Mouse (Mus musculus) frontal cortex, adult 2 months (tissue): ENCODE data around the gene Camk1d. TPM values are rescaled to one million over a fixed set of nuclear protein-coding genes. Genes with fewer than 3 reads are reported as not detected.
"Not testable (repeated sequence)": the region's sequence is repeated elsewhere in the genome, so short reads cannot be mapped to it uniquely, and the experiment has no call there.

Source experiments
- DNase-seq, 2 experiments: peaks; one replicate each; pipeline ENCODE4 v3.0.0; 2022; ENCODE audit warnings: low spot score in 1 of 2; ENCODE audit errors: extremely low spot score in 1 of 2
- polyA plus RNA-seq: library from polyadenylated mRNA; depleted of rRNA; stranded (reverse); fragments of >200 nt; gene quantifications from 2 replicates; pipeline ENCODE4 v1.2.3, GENCODE M21; 2012

Camk1d gene
- polyA plus RNA-seq, 1 experiment, result 32.6 TPM

GRCm38 (mm10) chr2:5588329-5588982 is 125.9 kb downstream of the Camk1d start:
- no peak for DNase-seq

GRCm38 (mm10) chr2:5584318-5585027 is 129.8 kb downstream of the Camk1d start:
- DNase-seq, result no peak

GRCm38 (mm10) chr2:5579391-5579790 is 134.9 kb downstream of the Camk1d start:
- DNase-seq, result no peak

GRCm38 (mm10) chr2:5577399-5578129 is 136.8 kb downstream of the Camk1d start:
- no peak for DNase-seq

GRCm38 (mm10) chr2:5572314-5573006 is 141.9 kb downstream of the Camk1d start:
- DNase-seq, result no peak

GRCm38 (mm10) chr2:5566611-5567010 is 147.7 kb downstream of the Camk1d start:
- DNase-seq, result no peak

GRCm38 (mm10) chr2:5563685-5564084 is 150.6 kb downstream of the Camk1d start:
- no peak for DNase-seq

GRCm38 (mm10) chr2:5561446-5561845 is 152.9 kb downstream of the Camk1d start:
- DNase-seq, result no peak

GRCm38 (mm10) chr2:5553264-5553663 is 161.1 kb downstream of the Camk1d start:
- DNase-seq, result peak; percentile 27 to 75

- DNase-seq, result no peak
Observed at GRCm38 (mm10) chr2:5551758-5552255, 162.5 kb downstream of the Camk1d start.

- DNase-seq, result no peak
Observed at GRCm38 (mm10) chr2:5549334-5549733, 165.0 kb downstream of the Camk1d start.

- peak; percentile 54 to 59 for DNase-seq
Observed at GRCm38 (mm10) chr2:5548872-5549271, 165.4 kb downstream of the Camk1d start.

GRCm38 (mm10) chr2:5540870-5541269 is 173.4 kb downstream of the Camk1d start:
- peak in 1 of 2 experiments; percentile 49 for DNase-seq

- not testable (repeated sequence) for DNase-seq
Observed at GRCm38 (mm10) chr2:5539894-5540293, 174.4 kb downstream of the Camk1d start.

GRCm38 (mm10) chr2:5533868-5534267 is 180.4 kb downstream of the Camk1d start:
- DNase-seq, result peak; percentile 56 to 60

- no peak for DNase-seq
Observed at GRCm38 (mm10) chr2:5529992-5530391, 184.3 kb downstream of the Camk1d start.

GRCm38 (mm10) chr2:5519221-5519669 is 195.1 kb downstream of the Camk1d start:
- peak in 1 of 2 experiments; percentile 65 for DNase-seq

GRCm38 (mm10) chr2:5515106-5515505 is 199.2 kb downstream of the Camk1d start:
- no peak for DNase-seq

- DNase-seq, result no peak
Observed at GRCm38 (mm10) chr2:5514095-5514494, 200.2 kb downstream of the Camk1d start.

- DNase-seq, result no peak
Observed at GRCm38 (mm10) chr2:5513621-5514020, 200.7 kb downstream of the Camk1d start.

- DNase-seq, result no peak
Observed at GRCm38 (mm10) chr2:5510042-5510441, 204.3 kb downstream of the Camk1d start.
